ENCODE assay signal across 21 mouse cellular contexts in genomic region chr1:88466325-88467064, GRCm38 (mm10). TPM values are rescaled to one million over a fixed set of nuclear protein-coding genes. Genes with fewer than 3 reads are reported as not detected.
"Had no signal": no experiment of that assay in that cellular context is flagged by ENCODE, and none has a peak within 500 bp of the region (broad histone marks: within the 10 kb centered on the region; RNA-seq: fewer than 3 reads in every experiment).

No protein-coding gene starts in this region.

- H3K36me3 ChIP-seq: intestine, embryonic 15.5 days; kidney, embryonic 15.5 days; limb, embryonic 15.5 days; liver, embryonic 12.5 days; lung, embryonic 15.5 days; midbrain, embryonic 10.5 days; midbrain, embryonic 15.5 days; neural tube, embryonic 13.5 days had no signal

- H3K9me3 ChIP-seq: intestine, embryonic 15.5 days; kidney, embryonic 15.5 days; limb, embryonic 15.5 days; liver, embryonic 12.5 days; lung, embryonic 15.5 days; midbrain, embryonic 10.5 days; midbrain, embryonic 15.5 days; neural tube, embryonic 13.5 days had no signal

- H3K27ac ChIP-seq: intestine, embryonic 15.5 days; kidney, embryonic 15.5 days; limb, embryonic 15.5 days; liver, embryonic 12.5 days; lung, embryonic 15.5 days; midbrain, embryonic 10.5 days; midbrain, embryonic 15.5 days; neural tube, embryonic 13.5 days had no signal

- DNase-seq: kidney, adult 18-20 months; kidney, postnatal 14 days; retina, postnatal 1 day; right cerebral cortex, postnatal 4 days; spleen, adult 18-20 months had no signal

- H3K4me2 ChIP-seq: intestine, embryonic 15.5 days; kidney, embryonic 15.5 days; limb, embryonic 15.5 days; liver, embryonic 12.5 days; lung, embryonic 15.5 days; midbrain, embryonic 15.5 days; neural tube, embryonic 13.5 days had no signal

- H3K4me3 ChIP-seq: intestine, embryonic 15.5 days; kidney, embryonic 15.5 days; limb, embryonic 15.5 days; liver, embryonic 12.5 days; lung, embryonic 15.5 days; midbrain, embryonic 10.5 days; midbrain, embryonic 15.5 days; neural tube, embryonic 13.5 days had no signal

- H3K4me1 ChIP-seq: liver, embryonic 12.5 days; midbrain, embryonic 15.5 days had no signal

- H3K9ac ChIP-seq: intestine, embryonic 15.5 days; kidney, embryonic 15.5 days; limb, embryonic 15.5 days; liver, embryonic 12.5 days; lung, embryonic 15.5 days; midbrain, embryonic 15.5 days; neural tube, embryonic 13.5 days had no signal

- H3K27me3 ChIP-seq: intestine, embryonic 15.5 days; kidney, embryonic 15.5 days; limb, embryonic 15.5 days; liver, embryonic 12.5 days; lung, embryonic 15.5 days; midbrain, embryonic 15.5 days; neural tube, embryonic 13.5 days had no signal

RNA-seq across cellular contexts. Expression of gene Glrp1, which starts 43.4 kb away (rescaled TPM):
- total RNA-seq: layer of hippocampus, postnatal 14 days; left cerebral cortex, adult 18-20 months; left cerebral cortex, postnatal 14 days; monocyte, adult 5-6 weeks had no signal
- polyA plus RNA-seq: intestine, embryonic 15.5 days; kidney, embryonic 15.5 days; large intestine, adult 2 months; limb, embryonic 11.5 days; limb, embryonic 15.5 days; liver, embryonic 12.5 days; midbrain, embryonic 10.5 days; midbrain, embryonic 15.5 days; neural tube, embryonic 13.5 days had no signal

RNA-seq across cellular contexts. Expression of gene Spp2, which starts 59.7 kb away (rescaled TPM):
- total RNA-seq: layer of hippocampus, postnatal 14 days; left cerebral cortex, postnatal 14 days; megakaryocyte, adult 5-6 weeks; monocyte, adult 5-6 weeks had no signal
- polyA plus RNA-seq: limb, embryonic 11.5 days; midbrain, embryonic 10.5 days; testis, adult 2 months had no signal
